Mouse (Mus musculus) bone marrow, adult 2 months (tissue): Measurements from ENCODE around the gene Zfp956. TPM values are rescaled to one million over a fixed set of nuclear protein-coding genes. Genes with fewer than 3 reads are reported as not detected.

Source experiments
- H3K27ac ChIP-seq: fragments of 200-500 bp; 2 replicates; pipeline ENCODE4 v1.5.1; 2012; ENCODE audit warnings: low read depth, mild to moderate bottlenecking, control low read depth, inconsistent platforms, low read length; ENCODE audit not compliant: control insufficient read depth, poor library complexity, insufficient read depth
- H3K4me1 ChIP-seq: fragments of 200-500 bp; 2 replicates; pipeline ENCODE4 v1.6.1; 2011; ENCODE audit warnings: low read length; ENCODE audit not compliant: control insufficient read depth, insufficient read depth
- H3K4me3 ChIP-seq: fragments of 200-500 bp; replicated peaks from 2 replicates; pipeline ENCODE3; 2011; ENCODE audit warnings: mild to moderate bottlenecking, low read depth, low read length, control low read depth; ENCODE audit not compliant: control insufficient read depth
- CTCF ChIP-seq: fragments of 200-500 bp; IDR thresholded peaks from 2 replicates; pipeline ENCODE4 v1.5.1; 2011; ENCODE audit warnings: low read length, control low read depth; ENCODE audit not compliant: control insufficient read depth, insufficient read depth
- POLR2A ChIP-seq: fragments of 200-500 bp; IDR thresholded peaks from 2 replicates; pipeline ENCODE4 v1.6.1; 2011; ENCODE audit warnings: low read depth, mild to moderate bottlenecking, control low read depth, low read length, borderline replicate concordance; ENCODE audit not compliant: control insufficient read depth
- WGBS: fragments of 180-500 bp; shearing (Covaris S2); methylation state at CpG from one replicate; pipeline ENCODE4 v1.1.7; 2018; 5-methylcytosine and 5-hydroxymethylcytosine counted together
- polyA plus RNA-seq: library from polyadenylated mRNA; stranded (reverse); fragments of >200 nt; gene quantifications from 2 replicates; pipeline ENCODE4 v1.2.4, GENCODE M21; 2011; ENCODE audit warnings: low replicate concordance; ENCODE audit not compliant: missing spikeins, insufficient read depth, insufficient read length

Zfp956 gene
- 9.5 and 13.0 TPM in 2 replicates for polyA plus RNA-seq

DNA sequence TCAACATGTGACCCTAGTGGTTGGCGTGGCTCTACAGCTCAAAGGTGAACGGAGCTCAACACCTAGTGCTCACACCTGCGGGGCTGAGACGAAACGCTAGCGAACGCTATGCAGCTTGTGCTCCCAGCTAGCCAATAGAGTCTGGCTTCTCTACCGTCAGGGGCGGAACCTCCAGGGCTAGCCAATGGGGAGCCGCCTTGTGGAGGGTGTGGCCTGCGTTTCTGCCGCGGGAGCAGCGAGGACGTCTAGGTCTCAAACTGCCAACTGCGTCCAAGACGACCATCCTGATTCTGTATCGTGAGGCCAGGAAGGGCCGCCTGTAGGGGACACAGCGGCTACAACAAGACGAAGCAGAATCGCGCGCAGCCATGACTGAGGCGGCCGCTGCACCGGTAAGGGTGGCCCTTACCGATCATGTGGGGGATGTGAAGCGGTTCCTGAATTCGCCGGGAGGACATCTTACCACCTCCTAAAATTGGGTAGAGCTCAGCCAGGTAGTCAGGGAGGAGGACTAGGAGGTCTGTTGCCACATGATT lies at the start of gene Zfp956:
TSS of gene Zfp956 (plus strand) at position 200 of the 536 bp plus-strand sequence.
- no peaks in the 10 kb centered on the region for H3K4me1 ChIP-seq
- peak within 1 kb of the TSS; percentile 58 for H3K27ac ChIP-seq
- H3K4me3 ChIP-seq, result peak within 1 kb of the TSS; percentile 95
- under 1% methylated on average over 31 of the region's 31 CpGs for WGBS
- no peak for TF ChIP-seq CTCF
- TF ChIP-seq POLR2A, result peak; percentile 83; the same call in 1 of the 2 replicates

DNA sequence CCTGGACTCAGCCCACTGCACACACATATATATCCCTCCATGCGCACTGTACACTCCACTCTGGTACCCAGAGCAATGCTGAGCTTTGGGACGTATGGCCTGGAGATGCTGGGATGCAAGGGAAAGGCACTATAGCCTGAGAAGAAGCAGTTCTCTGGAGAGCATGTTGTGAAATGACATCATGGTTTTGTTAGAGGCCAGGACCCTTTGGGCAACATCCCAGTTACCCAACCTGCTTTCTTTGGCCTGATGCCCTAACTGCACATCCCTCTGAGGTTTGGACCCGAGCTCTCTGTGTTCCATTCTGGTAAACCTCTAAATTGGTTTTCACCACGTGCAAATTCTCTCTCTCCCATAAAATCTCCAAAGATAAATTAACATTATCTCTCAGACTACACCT lies 49.6 kb upstream of the Zfp956 start:
- TF ChIP-seq CTCF (no peak), POLR2A (no peak)
- Histone ChIP-seq H3K4me1 (peaks cover 2% of the 10 kb centered on the region), H3K4me3 (no peak overlapping the region), H3K27ac (no peak overlapping the region)
- WGBS, result 69% methylated on average over 4 of the region's 4 CpGs

DNA sequence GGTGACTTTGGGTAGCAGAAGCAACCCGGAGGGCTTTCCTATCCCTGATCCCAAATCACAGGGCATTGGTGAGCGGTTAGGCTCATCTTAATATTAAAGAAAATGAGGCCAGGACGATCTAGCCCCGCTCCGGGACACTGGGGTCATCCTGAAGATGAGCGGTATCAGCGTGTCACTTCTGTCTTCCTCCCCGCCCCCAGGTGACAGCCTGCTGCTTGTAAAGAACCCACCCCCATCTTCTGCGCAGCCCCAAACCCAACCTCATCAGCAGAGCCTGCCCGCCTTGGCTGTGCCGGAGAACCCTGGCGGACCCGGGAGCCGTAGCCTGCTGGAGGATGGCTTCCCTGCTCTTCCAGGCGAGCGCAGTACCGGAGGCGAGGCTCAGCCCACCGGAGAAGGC lies 48.8 kb upstream of the Zfp956 start:
- Histone ChIP-seq H3K27ac (no peak overlapping the region), H3K4me1 (peaks cover 2% of the 10 kb centered on the region), H3K4me3 (no peak overlapping the region)
- 95% methylated on average over 19 of the region's 19 CpGs for WGBS
- TF ChIP-seq POLR2A, result no peak
- TF ChIP-seq CTCF, result no peak

DNA sequence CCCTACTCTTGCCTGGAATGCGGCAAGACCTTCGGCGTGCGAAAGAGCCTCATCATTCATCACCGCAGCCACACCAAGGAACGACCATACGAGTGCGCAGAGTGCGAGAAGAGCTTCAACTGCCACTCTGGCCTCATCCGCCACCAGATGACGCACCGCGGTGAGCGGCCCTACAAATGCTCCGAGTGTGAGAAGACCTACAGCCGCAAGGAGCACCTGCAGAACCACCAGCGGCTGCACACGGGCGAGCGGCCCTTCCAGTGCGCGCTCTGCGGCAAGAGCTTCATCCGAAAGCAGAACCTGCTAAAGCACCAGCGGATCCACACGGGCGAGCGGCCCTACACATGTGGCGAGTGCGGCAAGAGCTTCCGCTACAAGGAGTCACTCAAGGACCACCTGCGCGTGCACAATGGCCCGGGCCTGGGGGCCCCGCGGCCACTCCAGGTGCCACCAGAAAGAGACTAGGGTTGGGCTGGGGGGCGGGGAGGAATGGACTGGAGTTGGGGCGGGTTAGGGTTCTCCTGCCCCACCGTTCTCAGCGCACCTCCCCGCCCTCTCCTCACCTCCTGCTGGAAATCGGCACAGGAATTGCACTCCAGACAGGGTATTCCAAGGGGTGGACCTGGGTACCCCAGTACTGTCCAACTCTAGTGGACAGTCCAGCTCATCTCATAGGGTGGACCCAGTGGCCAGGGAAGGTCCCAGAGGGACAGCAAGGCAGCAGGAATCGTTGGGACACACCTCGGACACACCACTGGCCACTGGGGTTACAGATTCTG lies 48.1 kb upstream of the Zfp956 start:
- H3K27ac ChIP-seq, result no peak overlapping the region
- 91% methylated on average over 44 of the region's 44 CpGs for WGBS

DNA sequence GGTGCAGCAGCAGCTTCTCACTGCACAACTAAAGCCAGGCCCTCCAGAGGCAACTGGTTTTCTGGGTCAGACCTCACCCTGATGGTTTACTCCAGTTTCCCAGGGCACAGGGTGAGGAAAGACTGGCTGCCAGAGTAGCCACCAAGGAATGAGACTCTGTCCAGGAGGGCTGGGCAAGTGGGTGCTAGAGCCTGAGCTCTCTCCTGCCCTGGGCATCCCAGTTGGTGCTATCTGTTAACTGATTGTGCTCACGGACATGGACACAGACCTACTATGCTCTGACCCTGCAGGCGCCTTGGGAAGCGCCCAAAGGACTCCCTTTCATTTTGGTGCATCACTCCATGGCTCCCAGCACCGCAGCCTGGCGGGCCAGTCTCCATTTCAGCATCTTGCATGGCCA lies 46.9 kb upstream of the Zfp956 start:
- TF ChIP-seq POLR2A (no peak), CTCF (no peak)
- Histone ChIP-seq H3K4me3 (no peak overlapping the region), H3K4me1 (peaks cover 2% of the 10 kb centered on the region), H3K27ac (no peak overlapping the region)
- WGBS, result 90% methylated on average over 5 of the region's 5 CpGs

More for the DNA sequence above, 48.1 kb upstream of the Zfp956 start:
- Histone ChIP-seq H3K4me1 (peaks cover 2% of the 10 kb centered on the region), H3K4me3 (no peak overlapping the region)
- TF ChIP-seq POLR2A, result no peak

DNA sequence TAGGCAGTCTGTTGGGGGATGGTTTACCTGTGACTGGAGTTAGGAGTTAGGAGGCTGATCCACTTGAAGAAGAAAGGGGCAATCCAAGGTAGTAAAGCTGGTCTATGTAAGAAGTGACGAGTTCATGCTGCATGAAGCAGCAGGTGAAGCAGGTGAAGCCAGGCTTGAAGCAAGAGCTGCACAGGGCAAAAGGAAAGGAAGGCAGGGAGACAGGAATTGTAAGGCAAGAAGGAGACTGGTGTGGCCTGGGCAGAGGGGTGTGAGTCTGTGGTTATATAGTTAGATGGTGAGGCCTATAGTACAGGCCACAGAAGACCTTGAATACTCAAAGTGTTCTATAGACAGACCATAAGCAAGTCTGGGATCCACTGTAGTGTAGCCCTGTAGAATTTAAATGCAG lies 44.2 kb upstream of the Zfp956 start:
- Histone ChIP-seq H3K4me1 (no peaks in the 10 kb centered on the region), H3K27ac (no peak overlapping the region), H3K4me3 (no peak overlapping the region)
- TF ChIP-seq CTCF, result no peak
- no peak for TF ChIP-seq POLR2A
- 88% methylated on average over 1 of the region's 1 CpGs for WGBS

DNA sequence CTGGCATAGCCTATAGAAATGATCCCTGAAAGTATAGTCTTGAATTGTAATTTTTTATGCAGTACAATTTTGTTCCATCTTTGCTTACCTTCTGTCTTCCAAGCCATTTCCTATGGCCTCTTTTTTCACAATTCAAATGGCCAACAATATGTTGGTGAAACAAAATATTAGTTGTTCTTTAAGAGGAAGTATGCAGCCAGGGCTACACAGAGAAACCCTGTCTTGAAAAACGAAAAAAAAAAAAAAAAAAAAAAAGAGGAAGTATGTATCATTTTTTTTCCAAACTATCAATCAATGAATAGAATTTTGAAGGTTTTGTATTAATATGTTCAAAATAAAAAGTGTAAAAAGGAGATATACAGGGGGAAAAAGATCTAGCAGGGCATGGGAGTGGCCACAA lies 41.5 kb upstream of the Zfp956 start:
- H3K27ac ChIP-seq, result no peak overlapping the region
- no peak overlapping the region for H3K4me3 ChIP-seq
- 0% methylated on average over 1 of the region's 1 CpGs for WGBS
- TF ChIP-seq CTCF (no peak), POLR2A (no peak)
- no peaks in the 10 kb centered on the region for H3K4me1 ChIP-seq

DNA sequence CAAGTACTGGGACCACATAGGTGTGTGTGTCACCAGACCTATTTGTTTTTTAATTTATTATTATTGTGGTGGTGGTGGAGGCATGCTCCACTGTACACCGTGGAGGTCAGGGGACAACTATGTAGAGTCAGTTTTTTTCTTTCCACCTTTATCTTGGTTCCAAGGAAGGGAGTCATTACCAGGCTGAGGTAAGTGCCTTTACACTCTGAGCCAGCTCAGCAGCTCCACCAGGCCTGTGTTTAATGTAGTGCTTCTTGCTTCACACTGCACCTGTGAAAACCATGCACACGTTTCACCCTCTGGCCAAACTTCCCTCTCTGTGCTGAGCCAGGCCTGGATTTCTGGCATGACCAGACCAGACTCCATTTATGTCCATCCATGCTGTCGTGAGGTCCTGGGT lies 40.2 kb upstream of the Zfp956 start:
- no peaks in the 10 kb centered on the region for H3K4me1 ChIP-seq
- 54% methylated on average over 3 of the region's 3 CpGs for WGBS
- H3K4me3 ChIP-seq, result no peak overlapping the region
- no peak for TF ChIP-seq CTCF
- no peak for TF ChIP-seq POLR2A
- no peak overlapping the region for H3K27ac ChIP-seq
